Mouse (Mus musculus): ENCODE results near the gene Tfeb. TPM values are rescaled to one million over a fixed set of nuclear protein-coding genes. Genes with fewer than 3 reads are reported as not detected.
A peak's percentile ranks its signal among the peaks of the same experiment; 100 is the strongest.

Gene Tfeb
- 49.3 and 57.3 TPM in 2 replicates for total RNA-seq (2012; rRNA removed)
- total RNA-seq (2014; rRNA removed): 26.9 and 29.1 TPM in 2 replicates
- polyA plus RNA-seq (2012; ENCODE audit: insufficient read length, low read depth): 39.9 and 41.3 TPM in 2 replicates

GRCm38 (mm10) chr17:47736856-47737255, at the start of gene Tfeb:
Gene Tfeb, plus strand, starts transcription at chr17:47737030.
- Histone ChIP-seq H3K9me3 (replicated peaks; ENCODE audit: low read length) (peaks cover 3% of the 10 kb centered on the region), H3K27me3 (replicated peaks) (peaks cover under 1% of the 10 kb centered on the region), H3K27ac (ENCODE audit: insufficient read depth, low read depth) (peak within 1 kb of the TSS; percentile 99), H3K4me1 (ENCODE audit: control insufficient read depth in 1 of 2, insufficient read depth in 2 of 2) (peaks cover 12 to 22% of the 10 kb centered on the region in 2 experiments), H3K36me3 (replicated peaks in 1 of 2; ENCODE audit: control insufficient read depth in 1 of 2, insufficient read depth in 1 of 2, low read length in 1 of 2) (peaks cover 0 to 9% of the 10 kb centered on the region in 2 experiments), H3K9ac (ENCODE audit: insufficient read depth, low read depth) (peak within 1 kb of the TSS; percentile 84), H3K79me2 (replicated peaks; ENCODE audit: control insufficient read depth, extremely low read depth, insufficient read depth, poor library complexity, severe bottlenecking) (peaks cover 16% of the 10 kb centered on the region), H3K4me3 (replicated peaks in 1 of 3; ENCODE audit: low read depth in 2 of 3, low read length in 2 of 3, poor library complexity in 1 of 3) (peak within 1 kb of the TSS; percentile 50 to 87 (median 79)), H3K4me2 (ENCODE audit: insufficient read depth, low read depth, poor library complexity, severe bottlenecking) (peak within 1 kb of the TSS; percentile 17; the same call in 1 of the 2 replicates)
- peak; percentile 86 for DNase-seq (ENCODE audit: extremely low read depth)
- TF ChIP-seq CTCF (conservative IDR thresholded peaks at IDR 0.05 in 1 of 2, IDR thresholded peaks at IDR 0.05 in 1 of 2; ENCODE audit: low read depth in 2 of 2, low read length in 2 of 2): peak in 1 of 2 experiments; percentile 94; a peak in 2 of 4 replicates
- TF ChIP-seq POLR2A (IDR thresholded peaks at IDR 0.05; ENCODE audit: low read depth, low read length): peak; percentile 41; the same call in 1 of the 2 replicates
- peak; percentile 85 for TF ChIP-seq SMC3 (IDR thresholded peaks at IDR 0.05; ENCODE audit: low read depth, low read length)
- TF ChIP-seq TBP (conservative IDR thresholded peaks at IDR 0.05; ENCODE audit: low read depth, low read length): 0 out of 2 replicates have a peak, but pooled peaks have one; percentile 14
- TF ChIP-seq EP300 (IDR thresholded peaks at IDR 0.05; ENCODE audit: low read length): no peak
- peak; percentile 77; the same call in 1 of the 2 replicates for TF ChIP-seq GABPA (IDR thresholded peaks at IDR 0.05; ENCODE audit: insufficient replicate concordance, low read depth, low read length)
- no peak for TF ChIP-seq JUND (conservative IDR thresholded peaks at IDR 0.05; ENCODE audit: low read depth, low read length)
- TF ChIP-seq ELF1 (IDR thresholded peaks at IDR 0.05; ENCODE audit: low read depth, low read length): peak; percentile 68; the same call in 1 of the 2 replicates
- no peak for TF ChIP-seq E2F4 (IDR thresholded peaks at IDR 0.05; ENCODE audit: insufficient replicate concordance, low read depth, low read length)
- TF ChIP-seq MAFK (IDR thresholded peaks at IDR 0.05; ENCODE audit: insufficient replicate concordance, low read length): 0 out of 2 replicates have a peak, but pooled peaks have one; percentile 11
- peak; percentile 41 for TF ChIP-seq RAD21 (IDR thresholded peaks at IDR 0.05; ENCODE audit: low read depth, low read length)
- no peak for TF ChIP-seq JUN (IDR thresholded peaks at IDR 0.05; ENCODE audit: insufficient read depth, low read depth, low read length)
- TF ChIP-seq POLR2AphosphoS2 (IDR thresholded peaks at IDR 0.05; ENCODE audit: low read depth, low read length): no peak; the same call in 1 of the 2 replicates
- TF ChIP-seq CHD1 (IDR thresholded peaks at IDR 0.05; ENCODE audit: low read depth, low read length): 0 out of 2 replicates have a peak, but pooled peaks have one; percentile 50
- no peak; the same call in 1 of the 2 replicates for TF ChIP-seq USF1 (IDR thresholded peaks at IDR 0.05; ENCODE audit: low read depth, low read length)
- TF ChIP-seq MXI1 (IDR thresholded peaks at IDR 0.05; ENCODE audit: low read depth, low read length): peak; percentile 68; the same call in 1 of the 2 replicates
- peak; percentile 84 for TF ChIP-seq SIN3A (IDR thresholded peaks at IDR 0.05; ENCODE audit: low read length)
- TF ChIP-seq RCOR1 (conservative IDR thresholded peaks at IDR 0.05; ENCODE audit: low read depth, low read length): no peak
- TF ChIP-seq UBTF (IDR thresholded peaks at IDR 0.05; ENCODE audit: low read depth, low read length): peak; percentile 93
- peak; percentile 98 for TF ChIP-seq KAT2A (IDR thresholded peaks at IDR 0.05; ENCODE audit: insufficient replicate concordance, low read length)
- 0 out of 2 replicates have a peak, but pooled peaks have one; percentile 7 for TF ChIP-seq BHLHE40 (IDR thresholded peaks at IDR 0.05; ENCODE audit: low read depth, low read length)
- TF ChIP-seq MYC (IDR thresholded peaks at IDR 0.05; ENCODE audit: low read depth, low read length): no peak
- peak; percentile 86 for TF ChIP-seq TCF12 (IDR thresholded peaks at IDR 0.05; ENCODE audit: low read depth, low read length)
- TF ChIP-seq ZC3H11A (IDR thresholded peaks at IDR 0.05; ENCODE audit: low read depth, low read length): no peak
- TF ChIP-seq ZNF384 (IDR thresholded peaks at IDR 0.05; ENCODE audit: low read depth, low read length): no peak
- no peak for TF ChIP-seq USF2 (conservative IDR thresholded peaks at IDR 0.05; ENCODE audit: low read depth, low read length)
- TF ChIP-seq IRF4 (IDR thresholded peaks at IDR 0.05; ENCODE audit: low read depth, low read length): peak; percentile 71
- peak; percentile 60 for TF ChIP-seq NELFE (IDR thresholded peaks at IDR 0.05; ENCODE audit: low read depth, low read length)
- peak; percentile 18 for TF ChIP-seq ZMIZ1 (IDR thresholded peaks at IDR 0.05; ENCODE audit: low read depth, low read length)
- peak; percentile 66; the same call in 1 of the 2 replicates for TF ChIP-seq CHD2 (IDR thresholded peaks at IDR 0.05; ENCODE audit: low read length)
- peak; percentile 99 for TF ChIP-seq HCFC1 (IDR thresholded peaks at IDR 0.05; ENCODE audit: low read depth, low read length)
- peak; percentile 48 for TF ChIP-seq NRF1 (IDR thresholded peaks at IDR 0.05; ENCODE audit: low read depth, low read length)
- peak; percentile 34; the same call in 1 of the 2 replicates for TF ChIP-seq MAX (IDR thresholded peaks at IDR 0.05; ENCODE audit: low read length)
- TF ChIP-seq ZKSCAN1 (IDR thresholded peaks at IDR 0.05; ENCODE audit: borderline replicate concordance, low read depth, low read length): no peak
- TF ChIP-seq PAX5 (IDR thresholded peaks at IDR 0.05; ENCODE audit: low read length): no peak
- TF ChIP-seq MAZ (IDR thresholded peaks at IDR 0.05; ENCODE audit: low read depth, low read length): peak; percentile 98
- peak; percentile 73 for TF ChIP-seq MEF2A (IDR thresholded peaks at IDR 0.05; ENCODE audit: borderline replicate concordance, low read depth, low read length)
- TF ChIP-seq ETS1 (conservative IDR thresholded peaks at IDR 0.05; ENCODE audit: low read depth, low read length): no peak; the same call in 1 of the 2 replicates
- in situ Hi-C loops (cut with MboI; ENCODE audit: low pct_ligation_motif_present, low pct_unique_long_range_greater_than_20kb, low sequenced_read_pairs): no loop called here
- dilution Hi-C loops (cut with MboI; ENCODE audit: extremely low pct_ligation_motif_present, extremely low pct_unique_long_range_greater_than_20kb, low sequenced_read_pairs): no loop called here

Measured in CH12.LX (cell line).